Mouse (Mus musculus) liver (tissue): Measurements from ENCODE around the gene E2f2.

ENCODE experiments used
- DNase-seq: peaks from one replicate; pipeline ENCODE4 v3.0.0-alpha.2; 2020; ENCODE audit warnings: mixed read lengths

E2f2 gene

GRCm38 (mm10) chr4:136206033-136206893 lies 34.1 kb downstream of the E2f2 start, which contains the start of gene Asap3:
Gene Asap3 (plus strand): TSS chr4:136206365.
- peak; percentile 99 for DNase-seq

- DNase-seq: no peak
These were observed 34.7 kb downstream of the E2f2 start for GRCm38 (mm10) chr4:136206943-136207342.

GRCm38 (mm10) chr4:136210931-136211330 lies 38.7 kb downstream of the E2f2 start:
- no peak for DNase-seq

- peak; percentile 50 for DNase-seq
These were observed 41.4 kb downstream of the E2f2 start for GRCm38 (mm10) chr4:136213629-136214028.

- no peak for DNase-seq
These were observed 42.6 kb downstream of the E2f2 start for GRCm38 (mm10) chr4:136214828-136215227.

- DNase-seq: no peak
These were observed 43.4 kb downstream of the E2f2 start for GRCm38 (mm10) chr4:136215576-136215975.

- DNase-seq: no peak
These were observed 44.9 kb downstream of the E2f2 start for GRCm38 (mm10) chr4:136217063-136217462.

- DNase-seq: no peak
These were observed 46.5 kb downstream of the E2f2 start for GRCm38 (mm10) chr4:136218595-136219214.

GRCm38 (mm10) chr4:136220133-136220775 lies 48.1 kb downstream of the E2f2 start:
- no peak for DNase-seq

- DNase-seq: no peak
These were observed 51.5 kb downstream of the E2f2 start for GRCm38 (mm10) chr4:136223549-136224239.

GRCm38 (mm10) chr4:136224240-136224559 lies 52.0 kb downstream of the E2f2 start:
- DNase-seq: no peak

- no peak for DNase-seq
These were observed 52.7 kb downstream of the E2f2 start for GRCm38 (mm10) chr4:136224677-136225460.

GRCm38 (mm10) chr4:136227408-136227807 lies 55.2 kb downstream of the E2f2 start:
- no peak for DNase-seq

GRCm38 (mm10) chr4:136228640-136229039 lies 56.4 kb downstream of the E2f2 start:
- no peak for DNase-seq

- no peak for DNase-seq
These were observed 66.5 kb downstream of the E2f2 start for GRCm38 (mm10) chr4:136238669-136239068.

- no peak for DNase-seq
These were observed 66.9 kb downstream of the E2f2 start for GRCm38 (mm10) chr4:136239111-136239510.

GRCm38 (mm10) chr4:136239622-136240021 lies 67.4 kb downstream of the E2f2 start:
- peak; percentile 77 for DNase-seq

GRCm38 (mm10) chr4:136240123-136240522 lies 67.9 kb downstream of the E2f2 start:
- no peak for DNase-seq

GRCm38 (mm10) chr4:136240955-136241354 lies 68.8 kb downstream of the E2f2 start:
- no peak for DNase-seq

GRCm38 (mm10) chr4:136242065-136242703 lies 70.0 kb downstream of the E2f2 start:
- DNase-seq: peak; percentile 32

- no peak for DNase-seq
These were observed 70.5 kb downstream of the E2f2 start for GRCm38 (mm10) chr4:136242728-136243127.

- DNase-seq: no peak
These were observed 72.0 kb downstream of the E2f2 start for GRCm38 (mm10) chr4:136244208-136244607.
